Mouse (Mus musculus) erythroblast, embryonic 14.5 days (primary cell): ENCODE measurements around the gene Ccdc43.

Source experiments
- GATA1 ChIP-seq: IDR thresholded peaks from 2 replicates; pipeline ENCODE4 v1.6.1; 2012; ENCODE audit warnings: low read length, inconsistent platforms, mixed read lengths
- TAL1 ChIP-seq: IDR thresholded peaks from 3 replicates; pipeline ENCODE4 v1.6.1; 2012; ENCODE audit warnings: low read length, inconsistent platforms, mixed read lengths

- no peak for TF ChIP-seq TAL1
- no peak for TF ChIP-seq GATA1
Measured at GRCm38 (mm10) chr11:102690162-102690561, 7.4 kb downstream of the Ccdc43 start.
